8 mouse cellular contexts compared by ENCODE assay signal in genomic region chr6:85477366-85477917, GRCm38 (mm10). TPM values are rescaled to one million over a fixed set of nuclear protein-coding genes. Genes with fewer than 3 reads are reported as not detected.
DNase-seq lines count a peak whose midpoint lies in the region; ATAC-seq and TF ChIP-seq lines count a peak whose summit lies in the region.

No protein-coding gene starts in this region.

- no peaks in the 10 kb centered on the region for H3K36me3 ChIP-seq in liver, embryonic 14.5 days (replicated peaks; ENCODE audit: control insufficient read depth, insufficient read depth, low read depth)
- H3K36me3 ChIP-seq in spleen, adult 2 months (ENCODE audit: control insufficient read depth, insufficient read depth, low read length), result no peaks in the 10 kb centered on the region

- peak; percentile 57 for ATAC-seq in common myeloid progenitor, adult 5-6 weeks (replicated peaks; ENCODE audit: low read depth, poor library complexity, severe bottlenecking)
- no peak for ATAC-seq in liver, embryonic 14.5 days (ENCODE audit: insufficient read depth)

- H3K9ac ChIP-seq in liver, embryonic 14.5 days (replicated peaks), result no peak overlapping the region

- H3K4me2 ChIP-seq in liver, embryonic 14.5 days (ENCODE audit: low read depth), result no peak overlapping the region

- H3K27me3 ChIP-seq in liver, embryonic 14.5 days (ENCODE audit: control insufficient read depth, insufficient read depth, low read length), result peaks cover 3% of the 10 kb centered on the region; the same call in 1 of the 2 replicates
- no peaks in the 10 kb centered on the region for H3K27me3 ChIP-seq in spleen, adult 2 months (ENCODE audit: control insufficient read depth, insufficient read depth, low read length)

- intact Hi-C loops in gastrocnemius, postnatal 14 days (cut with DNase I; ENCODE audit: low total_unique reads), result no loop called here
- intact Hi-C loops in heart, postnatal 25 days (cut with DNase I), result no loop called here

- DNase-seq in gastrocnemius, postnatal 14 days, result peak; percentile 29
- DNase-seq in gastrocnemius, postnatal 25 days, result no peak
- DNase-seq in CD8-positive naive resting alpha-beta T cell, adult 2 months (ENCODE audit: low read depth in 2 of 2, low spot score in 2 of 2), result peak; percentile 18 to 34
- no peak for DNase-seq in liver, embryonic 14.5 days (ENCODE audit: low read depth in 3 of 3, low spot score in 3 of 3)
- no peak for DNase-seq in spleen, adult 2 months (ENCODE audit: low read depth in 1 of 2, low spot score in 2 of 2)
- DNase-seq in heart, postnatal 25 days (ENCODE audit: low spot score), result no peak
- no peak for DNase-seq in kidney, adult 18-20 months

- no peaks in the 10 kb centered on the region for H3K9me3 ChIP-seq in liver, embryonic 14.5 days (ENCODE audit: control insufficient read depth, low read length)

- TF ChIP-seq CTCF in liver, embryonic 14.5 days (IDR thresholded peaks at IDR 0.05; ENCODE audit: low read depth), result peak; percentile 83
- TF ChIP-seq CTCF in spleen, adult 2 months (IDR thresholded peaks at IDR 0.05; ENCODE audit: extremely low read depth, insufficient read depth, insufficient read length, insufficient replicate concordance), result peak; percentile 27; the same call in 1 of the 2 replicates

- no peak for TF ChIP-seq POLR2A in spleen, adult 2 months (IDR thresholded peaks at IDR 0.05; ENCODE audit: low read depth, low read length)

- WGBS in liver, embryonic 14.5 days (ENCODE audit: insufficient replicate concordance), result 26% methylated on average over 10 of the region's 10 CpGs
- 49% methylated on average over 10 of the region's 10 CpGs for WGBS in spleen, adult 2 months

- no peak overlapping the region for H3K27ac ChIP-seq in liver, embryonic 14.5 days
- H3K27ac ChIP-seq in spleen, adult 2 months (ENCODE audit: insufficient read depth, low read length), result no peak overlapping the region

- H3K4me1 ChIP-seq in liver, embryonic 14.5 days (replicated peaks; ENCODE audit: control insufficient read depth in 2 of 2, insufficient read depth in 2 of 2, low read length in 1 of 2), result no peaks in the 10 kb centered on the region
- no peaks in the 10 kb centered on the region for H3K4me1 ChIP-seq in spleen, adult 2 months (ENCODE audit: control insufficient read depth, insufficient read depth, insufficient read length)

- TF ChIP-seq EP300 in liver, embryonic 14.5 days (IDR thresholded peaks at IDR 0.05; ENCODE audit: low read depth), result no peak

- H3K4me3 ChIP-seq in liver, embryonic 14.5 days (ENCODE audit: insufficient read depth in 1 of 2, low read depth in 2 of 2, low read length in 2 of 2), result no peak overlapping the region
- H3K4me3 ChIP-seq in spleen, adult 2 months (ENCODE audit: extremely low read depth, insufficient read depth, insufficient read length), result no peak overlapping the region

RNA-seq across cellular contexts. Expression of gene Fbxo41, which starts 25.4 kb away (rescaled TPM):
- under 1 TPM; 0.02 to 0.04 TPM for total RNA-seq in gastrocnemius, postnatal 14 days (2021)
- total RNA-seq in gastrocnemius, postnatal 25 days (2021), result not detected
- total RNA-seq in common myeloid progenitor, adult 5-6 weeks (2017), result under 0.01 TPM in 1 of 2 replicates, not detected in the other
- polyA plus RNA-seq in liver, embryonic 14.5 days (2012; rRNA removed), result 0.02 TPM in 1 of 2 replicates, not detected in the other
- not detected in 2 replicates for polyA plus RNA-seq in liver, embryonic 14.5 days (2014; fragmentation: Nextera tagmentation; extraction: Ambion mirVana)
- 0.04 TPM in 2 replicates for polyA plus RNA-seq in spleen, adult 2 months (2012; rRNA removed)
- not detected for total RNA-seq in heart, postnatal 25 days (2021)

RNA-seq across cellular contexts. Expression of gene Pradc1, which starts 25.7 kb away (rescaled TPM):
- total RNA-seq in gastrocnemius, postnatal 14 days (2021), result 10 to 100 TPM; 14.2 to 16.7 TPM
- 10 to 100 TPM; 12.4 to 14.6 TPM for total RNA-seq in gastrocnemius, postnatal 25 days (2021)
- 7.7 and 20.2 TPM in 2 replicates for total RNA-seq in common myeloid progenitor, adult 5-6 weeks (2017)
- polyA plus RNA-seq in liver, embryonic 14.5 days (2012; rRNA removed), result 16.9 and 18.4 TPM in 2 replicates
- 18.1 and 19.8 TPM in 2 replicates for polyA plus RNA-seq in liver, embryonic 14.5 days (2014; fragmentation: Nextera tagmentation; extraction: Ambion mirVana)
- 13.9 and 16.5 TPM in 2 replicates for polyA plus RNA-seq in spleen, adult 2 months (2012; rRNA removed)
- total RNA-seq in heart, postnatal 25 days (2021), result 10 to 100 TPM; 10.2 to 13.8 TPM

RNA-seq across cellular contexts. Expression of gene Cct7, which starts 26.1 kb away (rescaled TPM):
- total RNA-seq in gastrocnemius, postnatal 14 days (2021), result 100 to 1,000 TPM; 128 to 142 TPM
- 100 to 1,000 TPM; 108 to 109 TPM for total RNA-seq in gastrocnemius, postnatal 25 days (2021)
- 289 and 292 TPM in 2 replicates for total RNA-seq in common myeloid progenitor, adult 5-6 weeks (2017)
- polyA plus RNA-seq in liver, embryonic 14.5 days (2012; rRNA removed), result 102 and 162 TPM in 2 replicates
- polyA plus RNA-seq in liver, embryonic 14.5 days (2014; fragmentation: Nextera tagmentation; extraction: Ambion mirVana), result 285 and 290 TPM in 2 replicates
- 71.3 and 73.5 TPM in 2 replicates for polyA plus RNA-seq in spleen, adult 2 months (2012; rRNA removed)
- total RNA-seq in heart, postnatal 25 days (2021), result 100 to 1,000 TPM; 133 to 151 TPM

RNA-seq across cellular contexts. Expression of gene Egr4, which starts 35.9 kb away (rescaled TPM):
- total RNA-seq in gastrocnemius, postnatal 14 days (2021), result not detected
- total RNA-seq in gastrocnemius, postnatal 25 days (2021), result not detected
- 0.64 TPM in 1 of 2 replicates, not detected in the other for total RNA-seq in common myeloid progenitor, adult 5-6 weeks (2017)
- not detected in 2 replicates for polyA plus RNA-seq in liver, embryonic 14.5 days (2012; rRNA removed)
- polyA plus RNA-seq in liver, embryonic 14.5 days (2014; fragmentation: Nextera tagmentation; extraction: Ambion mirVana), result not detected in 2 replicates
- 0.04 and 0.18 TPM in 2 replicates for polyA plus RNA-seq in spleen, adult 2 months (2012; rRNA removed)
- not detected for total RNA-seq in heart, postnatal 25 days (2021)

RNA-seq across cellular contexts. Expression of gene Smyd5, which starts 45.7 kb away (rescaled TPM):
- 1 to 10 TPM; 7.6 to 9.0 TPM for total RNA-seq in gastrocnemius, postnatal 14 days (2021)
- total RNA-seq in gastrocnemius, postnatal 25 days (2021), result 1 to 10 TPM; 5.8 to 6.1 TPM
- total RNA-seq in common myeloid progenitor, adult 5-6 weeks (2017), result 46.2 and 47.0 TPM in 2 replicates
- 14.8 and 16.9 TPM in 2 replicates for polyA plus RNA-seq in liver, embryonic 14.5 days (2012; rRNA removed)
- 16.9 and 17.7 TPM in 2 replicates for polyA plus RNA-seq in liver, embryonic 14.5 days (2014; fragmentation: Nextera tagmentation; extraction: Ambion mirVana)
- polyA plus RNA-seq in spleen, adult 2 months (2012; rRNA removed), result 21.7 and 25.5 TPM in 2 replicates
- 1 to 10 TPM; 6.5 to 8.7 TPM for total RNA-seq in heart, postnatal 25 days (2021)

Comparison
In these comparisons a context has a peak if more than half of its experiments do, and no peak if none do; other contexts are left out.
1. DNase-seq: peak in gastrocnemius, postnatal 14 days (single experiment) and CD8-positive naive resting alpha-beta T cell, adult 2 months (2 of 2); none in gastrocnemius, postnatal 25 days (single experiment), liver, embryonic 14.5 days (0 of 3), spleen, adult 2 months (0 of 2), heart, postnatal 25 days (single experiment) and kidney, adult 18-20 months (single experiment).